Mouse (Mus musculus): ENCODE data around the gene Lyl1.
"Not testable (repeated sequence)": the region's sequence is repeated elsewhere in the genome, so short reads cannot be mapped to it uniquely, and the experiment has no call there.

Gene Lyl1

DNA sequence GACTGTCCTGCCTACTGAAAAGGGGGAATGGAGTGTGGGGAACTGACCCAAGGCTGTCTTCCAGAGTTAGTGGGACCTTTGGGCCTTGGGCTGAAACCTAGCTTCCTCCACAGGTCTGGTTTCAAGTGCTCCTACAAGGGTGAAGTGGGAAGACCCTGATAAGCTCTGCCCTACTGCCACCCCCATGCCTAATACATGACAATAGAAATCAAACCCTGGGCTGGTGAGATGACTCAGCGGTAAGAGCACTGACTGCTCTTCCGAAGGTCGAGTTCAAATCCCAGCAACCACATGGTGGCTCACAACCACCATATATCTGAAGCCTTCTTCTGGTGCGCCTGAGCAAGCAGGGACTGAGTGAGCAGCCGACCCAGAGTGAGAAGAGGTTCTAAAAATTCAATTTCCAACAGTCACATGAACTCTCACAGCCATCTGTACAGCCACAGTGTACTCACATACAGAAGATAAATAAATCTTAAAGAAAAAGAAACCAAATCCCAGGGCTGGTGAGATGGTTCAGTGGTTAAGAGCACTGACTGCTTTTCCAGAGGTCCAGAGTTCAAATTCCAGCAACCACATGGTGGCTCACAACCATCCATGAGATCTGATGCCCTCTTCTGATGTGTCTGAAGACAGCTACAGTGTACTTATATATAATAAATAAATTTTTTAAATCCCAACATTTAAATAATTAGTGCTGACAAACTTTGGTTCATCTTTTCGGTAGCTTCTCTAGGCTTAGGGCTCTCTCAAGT, 32.3 kb upstream of the Lyl1 start:
- DNase-seq (ENCODE audit: low spot score), result no peak

DNA sequence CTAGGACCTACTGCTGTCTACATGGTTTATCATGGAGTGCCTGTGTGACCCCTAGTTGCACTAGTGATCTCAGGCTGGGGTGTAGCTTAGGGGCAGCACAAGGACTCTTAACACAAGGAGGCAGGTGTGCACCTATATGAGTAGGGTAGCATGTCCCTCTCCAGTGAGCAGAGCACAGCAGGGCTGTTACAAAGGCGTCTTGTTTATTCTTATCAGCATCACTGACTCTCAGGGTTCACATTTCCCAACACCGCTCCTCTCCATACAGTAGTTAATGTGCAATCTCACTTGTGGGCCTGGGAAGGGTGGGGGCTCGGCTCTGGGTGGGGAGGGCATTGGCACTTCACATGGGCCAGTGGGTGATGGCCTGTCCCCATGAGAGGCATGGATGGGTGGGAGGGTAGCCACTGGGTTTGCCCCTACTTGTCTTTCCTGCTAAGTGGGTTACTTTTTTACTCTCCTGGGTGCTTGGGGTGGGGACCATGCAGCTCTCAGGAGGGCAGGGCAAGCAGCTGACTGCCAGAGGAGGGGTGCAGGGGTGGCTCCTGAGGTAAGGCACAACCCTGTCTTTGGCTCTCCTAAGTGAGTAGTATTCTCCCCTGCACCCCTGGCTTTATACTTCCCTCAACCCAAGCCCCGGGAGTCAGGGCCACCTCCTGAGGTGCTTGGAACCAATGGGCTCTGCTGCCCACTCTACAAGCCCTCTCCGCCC, 30.8 kb upstream of the Lyl1 start:
- DNase-seq (ENCODE audit: low spot score), result not testable (repeated sequence)

DNA sequence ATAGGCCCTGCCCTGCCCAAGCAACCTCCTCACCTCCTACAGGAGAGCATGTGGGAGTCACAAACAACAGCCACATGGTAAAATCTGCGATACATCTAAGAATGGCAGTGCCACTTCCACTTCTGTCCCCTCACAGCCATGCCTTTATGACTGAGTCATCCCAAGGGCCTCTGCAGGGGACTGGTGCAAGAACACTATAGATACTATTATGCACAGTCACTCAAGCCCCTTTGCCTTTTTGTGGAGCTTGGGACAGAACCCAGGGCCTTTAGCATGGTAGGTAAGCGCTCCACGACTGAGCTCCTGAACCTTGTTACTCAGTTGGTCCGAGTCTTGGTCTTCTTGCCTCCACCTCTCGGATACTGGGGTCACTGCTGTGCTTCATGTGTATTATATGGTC, 24.0 kb upstream of the Lyl1 start:
- no peak for DNase-seq (ENCODE audit: low spot score)

DNA sequence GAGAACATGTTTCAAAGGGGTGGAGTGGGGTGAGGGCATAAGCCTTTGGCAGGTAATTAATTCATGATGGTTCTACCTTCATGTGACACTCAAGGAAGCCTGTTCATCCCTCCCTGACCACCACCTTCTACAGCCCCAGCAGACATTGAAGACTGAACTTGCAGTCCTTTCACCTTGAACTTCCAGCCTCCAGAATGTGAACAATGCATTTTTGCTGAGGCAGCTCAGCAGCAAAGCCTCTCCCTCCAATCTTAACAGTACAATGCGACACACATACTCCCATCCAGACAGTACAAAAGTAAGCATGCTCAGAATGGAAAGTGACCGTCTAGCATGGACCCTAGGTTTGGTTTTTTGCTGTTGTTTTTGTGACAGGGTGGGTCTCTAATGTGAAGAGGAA, 19.8 kb upstream of the Lyl1 start:
- no peak for DNase-seq (ENCODE audit: low spot score)

DNA sequence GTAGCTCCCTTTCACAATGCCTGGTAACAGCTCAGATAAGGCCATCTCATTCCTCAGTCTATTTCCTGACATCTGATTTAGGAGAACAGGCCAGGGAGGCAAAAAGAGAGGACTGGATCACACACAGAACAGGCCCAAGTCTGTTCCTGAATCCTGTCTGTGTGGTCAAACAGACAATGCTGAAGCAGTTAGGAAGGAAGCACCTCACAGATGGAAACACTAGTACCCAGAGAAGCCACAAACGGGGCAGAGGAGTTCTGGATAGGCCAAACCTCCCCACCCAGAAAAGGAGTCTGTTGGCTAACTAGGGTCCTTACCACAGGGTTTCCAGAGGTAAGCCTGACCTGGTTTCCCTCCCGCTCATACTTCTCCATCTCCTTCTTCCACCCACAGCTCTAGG, 19.0 kb upstream of the Lyl1 start:
- DNase-seq (ENCODE audit: low spot score), result no peak

DNA sequence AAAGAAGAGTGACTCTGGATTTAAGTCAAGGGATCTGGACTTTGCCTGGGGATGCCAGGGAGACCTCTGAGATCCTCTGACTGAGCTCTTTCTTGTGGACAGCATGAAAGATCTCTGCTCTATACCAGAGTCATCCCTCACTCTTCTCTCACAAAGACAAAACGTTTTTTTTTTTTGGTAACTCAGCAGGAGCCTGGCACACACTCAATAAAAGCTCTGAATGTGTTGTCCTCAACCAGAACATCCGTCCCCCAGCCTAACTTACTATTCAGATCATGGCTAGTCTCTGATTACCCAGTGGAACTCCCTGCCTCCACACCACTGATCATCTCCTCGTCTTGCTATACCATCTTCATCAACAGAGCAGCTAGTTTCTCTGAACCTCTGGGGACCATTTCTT, 16.7 kb upstream of the Lyl1 start:
- DNase-seq (ENCODE audit: low spot score), result no peak

DNA sequence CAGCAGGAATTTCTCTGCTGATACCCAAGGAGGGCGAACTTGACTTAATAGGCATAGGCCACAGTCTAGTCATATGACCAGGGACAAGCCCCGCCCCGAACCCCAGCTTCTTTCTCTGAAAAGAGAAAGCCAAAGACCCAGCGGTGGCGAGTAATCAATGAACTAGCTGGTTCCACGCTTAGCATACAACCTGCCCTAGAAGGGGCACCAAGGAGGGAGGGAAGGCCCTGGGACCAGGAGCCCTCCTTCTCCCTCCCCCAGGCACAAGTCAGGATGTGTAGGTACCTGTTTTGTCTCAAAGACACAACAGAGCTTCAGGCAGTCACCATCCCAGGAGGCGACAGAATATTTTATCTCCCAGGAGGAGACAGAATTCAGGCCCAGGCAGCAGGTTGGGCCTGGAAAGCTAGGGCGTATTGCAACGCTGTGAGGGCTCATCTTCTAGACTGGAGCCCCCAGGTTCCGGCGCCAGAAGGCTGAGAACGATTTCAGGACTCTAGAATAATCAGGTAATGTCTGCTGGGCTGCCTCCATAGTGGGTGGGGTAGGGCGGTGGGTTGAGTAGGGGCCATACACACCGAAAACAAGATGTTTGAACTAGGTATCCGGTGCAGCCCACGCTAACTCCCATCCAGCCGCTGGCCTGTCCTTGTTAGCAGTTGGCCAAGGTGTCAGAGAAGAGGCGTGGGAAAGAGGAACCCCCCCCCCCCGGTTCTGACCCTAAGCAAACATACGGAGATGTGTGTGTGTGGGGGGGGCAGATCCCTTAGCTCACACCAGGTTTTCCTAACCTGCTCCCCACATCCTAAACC, 14.9 kb upstream of the Lyl1 start, which contains the start of gene Trmt1:
Trmt1 (plus strand) TSS at position 117 of the 812 bp plus-strand sequence.
- peak; percentile 46 for DNase-seq (ENCODE audit: low spot score)

DNA sequence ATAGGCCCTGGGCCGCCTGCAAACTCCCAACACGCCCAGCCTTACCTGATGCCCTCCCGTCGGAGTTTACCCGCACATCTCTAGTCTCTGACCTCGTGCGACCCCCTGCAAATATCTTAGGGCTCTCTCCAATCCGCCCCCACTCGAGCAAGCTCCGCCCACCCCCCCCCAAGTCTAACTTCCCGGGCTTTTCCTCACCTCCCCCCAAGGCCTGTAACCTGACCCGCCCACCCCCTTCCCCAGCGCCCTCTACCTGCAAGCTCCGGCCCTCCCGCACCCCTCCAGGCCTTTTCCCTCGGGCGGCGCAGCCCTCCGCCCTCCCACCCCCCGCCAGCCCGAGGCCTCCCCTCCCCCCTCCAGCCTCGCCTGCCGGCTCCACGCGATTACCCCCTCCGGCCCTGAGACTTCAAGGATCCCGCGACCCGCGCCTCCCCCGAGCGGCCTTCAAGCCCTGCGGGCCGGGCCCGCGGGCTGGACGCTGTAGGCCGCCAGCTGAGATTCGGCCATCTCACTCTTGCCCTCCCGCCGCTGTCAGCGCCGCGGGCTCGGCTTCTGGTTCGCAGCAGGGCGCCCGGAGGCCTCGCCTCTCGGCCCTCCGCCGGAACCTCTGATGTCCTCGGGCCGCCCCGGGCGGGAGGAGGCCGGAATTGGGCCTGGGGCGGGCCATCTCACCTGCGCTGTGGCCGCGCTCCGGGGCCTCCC, 14.1 kb upstream of the Lyl1 start:
- DNase-seq (ENCODE audit: low spot score), result peak; percentile 61

DNA sequence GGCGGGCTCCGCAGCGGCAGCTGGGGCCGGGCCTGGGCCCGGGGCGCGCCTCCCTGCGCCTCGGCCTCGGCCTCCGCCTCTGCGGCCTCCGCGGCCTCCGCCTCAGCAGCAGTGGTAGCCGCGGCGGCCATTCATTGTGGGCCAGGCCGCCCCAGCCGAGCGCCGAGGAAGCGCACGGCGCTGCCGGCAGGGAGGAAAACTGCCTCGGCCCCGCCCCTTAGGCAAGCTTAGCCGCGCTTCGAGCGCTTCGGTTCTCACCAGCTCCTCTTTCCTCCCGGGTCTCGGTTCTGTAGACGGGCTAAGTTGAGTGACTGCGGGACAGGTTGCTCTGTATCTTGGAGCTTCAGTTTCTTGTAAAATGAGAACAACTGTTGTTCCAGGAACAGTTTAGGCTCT, 13.6 kb upstream of the Lyl1 start, which contains the start of gene Nacc1:
Nacc1 (minus strand) TSS at position 158 of the 396 bp plus-strand sequence.
- peak; percentile 93 for DNase-seq (ENCODE audit: low spot score)

DNA sequence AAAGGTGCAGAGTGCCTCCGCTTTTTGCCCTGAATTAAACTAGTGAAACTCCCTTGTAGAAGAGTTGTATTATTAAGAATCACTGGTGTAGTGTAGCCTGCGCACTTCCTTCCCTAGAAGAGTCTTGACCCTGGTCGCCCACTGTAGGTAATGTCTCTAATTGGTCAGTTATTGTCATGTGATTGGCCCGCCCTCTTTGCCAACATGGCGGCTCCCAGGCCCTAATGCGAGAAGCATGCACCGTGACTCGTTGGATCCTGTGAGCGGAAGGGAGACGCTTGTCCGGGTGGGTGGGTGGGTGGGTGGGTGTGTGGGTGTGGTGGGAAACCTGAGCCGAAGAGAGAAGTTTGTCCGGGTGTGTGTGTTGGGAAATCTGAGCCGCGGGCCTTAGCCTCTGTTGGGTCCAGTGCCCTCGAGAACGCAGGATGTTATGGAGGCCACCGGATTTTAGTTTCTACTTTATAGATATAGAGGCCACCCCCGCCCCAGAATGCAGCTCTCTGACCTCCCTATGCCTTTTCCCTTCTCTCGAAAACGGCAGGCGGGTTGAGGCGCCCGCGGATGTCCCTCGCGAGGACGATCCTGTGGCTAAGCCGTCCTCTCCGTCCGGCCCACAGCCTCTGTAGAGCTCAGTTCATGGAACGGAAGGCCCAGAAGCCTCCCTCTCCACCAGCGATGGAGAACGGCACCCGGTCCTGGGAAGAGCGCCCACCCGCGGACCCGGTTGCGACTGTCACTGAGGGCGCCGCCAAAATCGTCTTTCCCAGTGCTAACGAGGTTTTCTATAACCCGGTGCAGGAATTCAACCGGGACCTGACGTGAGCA, 12.0 kb upstream of the Lyl1 start:
- peak; percentile 95 for DNase-seq (ENCODE audit: low spot score)

DNA sequence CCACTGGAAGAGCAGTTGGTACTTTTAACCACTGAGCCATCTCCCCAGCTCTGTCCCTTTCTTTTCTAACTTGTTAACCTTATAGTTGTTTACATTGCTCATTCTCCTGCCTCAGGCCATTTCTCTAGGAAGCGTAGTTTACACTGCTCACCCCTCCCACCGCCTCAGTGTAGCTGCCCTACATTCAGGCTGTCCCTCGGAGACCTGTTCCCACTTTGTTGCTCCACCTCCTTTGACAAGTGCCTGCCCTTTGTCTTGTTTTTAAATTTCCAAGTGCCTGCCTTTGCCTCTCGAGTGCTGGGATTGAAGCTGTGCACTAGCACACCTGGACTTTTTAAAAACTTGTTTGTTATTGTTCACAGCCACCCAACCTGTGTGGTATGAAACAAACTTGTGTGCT, 7.9 kb upstream of the Lyl1 start:
- no peak for DNase-seq (ENCODE audit: low spot score)

DNA sequence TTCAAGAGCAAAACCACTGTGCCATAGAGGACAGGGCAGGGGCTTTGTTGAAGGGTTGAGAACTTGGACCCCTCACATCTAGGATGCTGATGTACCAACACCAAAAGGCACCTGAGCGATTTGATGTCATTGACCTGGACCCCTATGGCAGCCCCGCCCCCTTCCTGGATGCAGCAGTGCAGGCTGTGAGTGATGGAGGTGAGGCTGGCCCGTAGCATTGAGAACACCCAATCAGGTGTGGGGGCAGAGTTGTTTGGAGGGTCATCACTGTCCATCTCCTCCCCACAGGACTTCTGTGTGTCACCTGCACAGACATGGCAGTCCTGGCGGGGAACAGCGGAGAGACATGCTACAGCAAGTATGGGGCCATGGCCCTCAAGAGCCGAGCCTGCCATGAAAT, 6.1 kb upstream of the Lyl1 start:
- DNase-seq (ENCODE audit: low spot score), result no peak

DNA sequence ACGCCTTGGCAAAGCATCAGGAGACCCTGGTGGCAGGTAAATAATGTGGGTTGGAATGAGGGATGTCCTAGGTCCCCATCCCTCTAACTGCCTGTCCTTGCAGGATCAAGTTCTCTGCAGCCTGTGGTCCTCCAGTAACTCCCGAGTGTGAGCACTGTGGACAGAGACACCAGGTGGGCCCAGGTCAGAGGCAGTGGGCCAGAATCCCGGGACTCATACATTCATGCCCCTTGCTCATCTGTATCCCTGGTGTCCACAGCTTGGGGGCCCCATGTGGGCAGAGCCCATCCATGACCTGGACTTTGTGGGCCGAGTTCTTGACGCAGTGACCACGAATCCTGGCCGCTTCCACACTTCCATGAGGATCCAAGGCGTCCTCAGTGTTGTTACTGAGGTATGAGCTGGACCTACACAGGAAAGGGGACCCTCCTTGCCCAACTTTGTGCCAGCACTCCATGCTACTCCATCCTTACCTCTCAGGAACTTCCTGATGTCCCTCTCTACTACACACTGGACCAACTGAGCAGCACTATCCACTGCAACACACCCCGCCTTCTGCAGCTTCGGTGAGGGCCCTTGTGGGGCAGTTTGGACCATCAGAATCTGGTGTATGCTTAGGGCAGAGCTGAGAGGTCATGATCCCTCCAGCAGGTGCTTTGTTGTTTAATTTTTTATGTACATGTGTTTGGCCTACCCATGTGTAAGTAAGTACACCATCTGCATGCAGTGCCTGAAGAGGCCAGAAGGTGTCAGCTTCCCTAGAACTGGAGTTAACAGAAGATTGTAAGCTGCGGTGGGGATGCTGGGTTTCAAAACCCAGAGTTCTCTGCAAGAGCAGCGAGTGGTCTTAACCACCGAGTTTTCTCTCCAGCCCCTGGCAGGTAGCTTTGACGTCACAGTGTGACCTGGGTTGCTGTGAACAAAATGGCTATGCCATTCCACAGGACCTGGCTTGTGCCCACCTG, 3.8 kb upstream of the Lyl1 start:
- DNase-seq (ENCODE audit: low spot score), result peak; percentile 58

DNA sequence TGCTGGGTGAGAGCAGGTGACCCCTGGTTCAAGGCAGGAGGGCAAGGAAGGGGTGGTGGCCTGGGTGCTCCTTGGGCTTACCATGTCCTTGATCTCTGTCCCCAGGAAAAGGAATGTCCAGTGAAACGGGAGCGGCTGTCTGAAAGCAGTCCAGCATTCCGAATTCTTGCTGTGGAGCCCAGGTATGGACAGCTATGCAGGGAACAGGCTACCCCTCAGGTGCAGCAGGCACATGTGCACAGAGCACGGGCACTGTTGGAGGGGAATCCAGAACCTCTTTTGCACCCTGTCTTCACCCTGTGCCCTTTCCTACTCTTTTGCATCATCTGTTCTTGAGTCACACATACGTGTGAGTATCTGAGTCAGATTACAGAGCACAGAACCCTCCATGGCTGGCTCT, 3.0 kb upstream of the Lyl1 start:
- DNase-seq (ENCODE audit: low spot score), result no peak

DNA sequence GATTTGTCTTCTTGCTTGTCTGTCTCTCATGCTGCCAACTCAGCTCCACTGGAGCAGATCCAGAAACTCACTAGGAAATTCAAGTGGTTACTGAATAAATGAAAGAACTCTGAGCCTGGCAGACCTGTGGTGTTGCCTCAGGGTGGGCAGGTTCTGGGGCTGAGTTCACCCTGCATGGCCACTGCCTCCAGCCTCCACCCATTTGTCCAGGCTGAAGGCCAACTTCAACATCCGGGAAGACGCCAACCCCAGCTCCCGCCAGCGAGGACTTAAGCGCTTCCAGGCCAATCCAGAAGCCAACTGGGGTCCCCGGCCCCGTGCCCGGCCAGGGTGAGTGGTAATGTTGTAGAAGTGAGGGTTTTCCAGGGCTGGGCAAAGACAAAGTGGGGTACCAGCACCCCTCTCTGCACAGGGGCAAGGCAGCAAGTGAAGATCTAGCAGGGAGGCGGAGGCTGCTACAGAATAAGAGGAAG, 2.3 kb upstream of the Lyl1 start:
- no peak for DNase-seq (ENCODE audit: low spot score)

DNA sequence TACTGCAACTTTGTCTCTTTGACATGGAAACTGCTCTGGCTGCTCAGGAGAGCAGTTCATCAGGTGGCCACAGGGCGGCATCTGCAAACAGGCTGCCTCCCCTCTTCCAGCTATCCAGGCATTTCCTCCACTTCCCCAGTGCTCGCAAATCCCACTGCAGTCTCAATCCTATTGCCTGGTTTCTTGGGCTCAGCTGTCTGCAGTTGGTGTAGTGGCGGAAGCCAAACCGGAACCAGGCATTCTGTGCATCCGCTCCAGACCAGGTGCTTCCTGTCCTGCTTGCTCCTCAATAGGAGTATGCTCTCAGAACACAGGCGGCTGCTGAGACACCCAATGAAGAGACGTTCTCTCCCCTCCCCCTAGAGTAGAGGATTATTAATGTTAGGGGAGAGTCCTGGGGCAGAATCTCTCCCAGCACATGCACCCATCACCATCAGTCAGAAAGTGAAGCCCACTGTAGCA, 1.4 kb upstream of the Lyl1 start:
- DNase-seq (ENCODE audit: low spot score), result peak; percentile 71

DNA sequence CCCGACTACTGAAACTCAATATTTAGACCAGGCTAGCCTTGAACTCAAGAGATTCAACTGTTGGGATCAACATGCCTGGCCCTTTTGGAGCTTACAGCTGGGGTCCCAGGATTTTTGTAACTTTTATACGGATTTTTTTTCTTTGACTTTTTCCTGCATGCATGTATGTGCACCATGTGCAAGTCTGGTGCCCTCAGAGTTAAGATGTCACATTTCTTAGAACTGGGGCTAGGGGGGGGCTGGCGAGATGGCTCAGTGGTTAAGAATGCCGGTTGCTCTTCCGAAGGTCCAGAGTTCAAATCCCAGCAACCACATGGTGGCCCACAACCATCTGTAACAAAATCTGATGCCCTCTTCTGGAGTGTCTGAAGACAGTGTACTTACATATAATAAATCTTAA, 731 bp upstream of the Lyl1 start:
- DNase-seq (ENCODE audit: low spot score), result no peak

DNA sequence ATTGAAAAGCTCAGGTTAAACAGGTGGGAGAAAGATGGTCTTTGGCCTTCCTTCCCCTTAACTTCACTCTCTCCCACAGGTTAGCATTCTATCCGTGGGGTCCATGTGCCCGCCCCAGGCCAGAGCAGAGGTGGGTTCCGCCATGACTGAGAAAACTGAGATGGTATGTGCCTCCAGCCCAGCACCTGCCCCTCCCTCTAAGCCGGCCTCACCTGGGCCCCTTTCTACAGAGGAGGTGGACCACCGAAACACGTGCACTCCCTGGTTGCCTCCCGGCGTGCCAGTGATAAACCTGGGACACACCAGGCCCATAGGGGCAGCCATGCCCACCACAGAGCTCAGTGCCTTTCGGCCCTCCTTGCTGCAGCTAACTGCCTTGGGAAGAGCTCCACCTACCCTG, 1.3 kb downstream of the Lyl1 start:
- DNase-seq (ENCODE audit: low spot score), result no peak

DNA sequence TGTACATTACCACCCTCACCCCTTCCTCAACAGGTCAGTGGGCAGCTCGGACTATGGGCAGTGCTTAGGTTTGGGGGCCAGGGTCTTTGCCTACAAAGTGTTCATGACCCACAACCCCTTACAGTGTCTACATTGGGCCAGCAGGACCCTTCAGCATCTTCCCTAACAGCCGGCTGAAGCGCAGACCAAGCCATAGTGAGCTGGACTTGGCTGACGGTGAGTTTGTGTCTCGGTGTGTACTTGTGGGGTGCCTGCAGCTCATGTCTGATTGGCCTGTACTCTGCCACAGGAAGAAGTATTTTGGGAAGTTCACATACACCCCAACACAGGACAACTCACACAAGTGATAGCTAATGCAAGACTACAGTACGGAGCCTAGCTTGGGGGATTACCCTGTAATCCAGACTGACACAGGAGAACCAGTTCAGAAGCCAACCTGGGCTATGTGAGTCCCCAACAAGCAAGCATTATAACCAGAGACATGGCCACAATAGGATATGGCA, 1.8 kb downstream of the Lyl1 start:
- DNase-seq (ENCODE audit: low spot score), result no peak
